Mouse (Mus musculus): ENCODE measurements at regions not wholly inside any gene's neighbourhood (a gene's known extent, or its start where the extent isn't known, plus 50 kb on each side); places are given as distances from the start of the nearest gene placed in this dataset.

DNA sequence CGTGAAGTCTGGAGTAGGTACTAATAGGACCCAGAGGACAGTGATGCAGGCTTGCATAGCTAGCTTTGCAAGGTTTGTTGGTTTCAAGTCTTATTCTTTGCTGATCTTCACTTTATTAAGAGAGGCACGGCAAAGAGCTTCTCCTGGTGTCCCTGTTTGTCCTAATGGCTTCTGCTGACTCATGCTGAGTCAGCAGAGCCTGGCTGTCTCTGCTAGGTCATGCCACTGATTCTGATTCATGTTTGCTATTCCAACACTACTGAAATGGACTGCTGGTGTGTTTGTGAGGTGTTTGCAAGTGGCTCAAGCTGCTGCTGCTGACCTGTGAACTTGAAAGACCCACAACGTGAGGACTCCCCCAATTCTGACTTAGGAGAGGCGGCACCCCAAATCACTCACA lies 58.1 kb upstream of the Ppm1b start:
- DNase-seq (ENCODE audit: low read depth in 1 of 2, low spot score in 2 of 2), result no peak
- Histone ChIP-seq H3K4me3 (ENCODE audit: extremely low read depth, insufficient read depth, insufficient read length) (no peak overlapping the region), H3K27ac (ENCODE audit: insufficient read depth, low read length) (no peak overlapping the region), H3K27me3 (ENCODE audit: control insufficient read depth, insufficient read depth, low read length) (no peaks in the 10 kb centered on the region), H3K4me1 (ENCODE audit: control insufficient read depth, insufficient read depth, insufficient read length) (no peaks in the 10 kb centered on the region), H3K36me3 (ENCODE audit: control insufficient read depth, insufficient read depth, low read length) (no peaks in the 10 kb centered on the region)
- TF ChIP-seq CTCF (IDR thresholded peaks at IDR 0.05; ENCODE audit: extremely low read depth, insufficient read depth, insufficient read length, insufficient replicate concordance) (no peak), POLR2A (IDR thresholded peaks at IDR 0.05; ENCODE audit: low read depth, low read length) (no peak)
- WGBS, result 91% methylated on average over 4 of the region's 4 CpGs

DNA sequence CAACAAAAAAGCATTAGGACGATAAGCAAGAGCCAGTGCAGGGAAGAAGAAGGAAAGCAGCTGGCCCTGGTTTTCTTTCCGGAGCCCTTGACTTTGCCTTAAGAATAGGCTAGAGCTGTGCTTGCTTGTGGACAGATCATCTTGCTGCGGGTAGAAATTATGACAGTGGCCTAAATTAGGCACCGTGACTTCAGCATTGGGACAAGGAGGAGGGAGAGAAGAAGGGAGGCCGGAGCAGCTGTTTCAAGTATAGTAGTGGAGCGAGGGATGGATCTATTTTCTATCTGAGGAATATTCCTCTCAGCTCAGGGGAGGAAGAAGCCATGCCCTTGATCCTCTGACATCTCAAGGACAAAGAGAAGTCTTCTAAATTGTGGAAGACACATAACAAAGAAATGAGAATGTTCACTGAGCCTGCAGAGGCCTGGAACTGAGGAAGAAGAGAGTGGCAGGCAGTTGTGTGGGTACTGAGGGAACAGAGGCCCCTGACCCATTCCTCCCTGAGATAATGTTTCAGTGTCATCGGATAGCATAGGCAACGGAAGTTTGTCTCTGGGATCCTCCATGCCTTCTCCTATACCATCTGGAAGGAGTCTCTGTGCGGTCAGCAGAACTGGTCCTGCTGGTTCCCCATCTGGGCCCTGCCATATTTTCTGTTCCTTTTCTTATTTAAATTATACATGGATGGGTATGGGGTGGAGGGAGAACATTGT lies 52.8 kb upstream of the Ppm1b start:
- TF ChIP-seq POLR2A (IDR thresholded peaks at IDR 0.05; ENCODE audit: low read depth, low read length) (no peak), CTCF (IDR thresholded peaks at IDR 0.05; ENCODE audit: extremely low read depth, insufficient read depth, insufficient read length, insufficient replicate concordance) (no peak)
- no peak for DNase-seq (ENCODE audit: low read depth in 1 of 2, low spot score in 2 of 2)
- WGBS, result 86% methylated on average over 9 of the region's 9 CpGs
- Histone ChIP-seq H3K27me3 (ENCODE audit: control insufficient read depth, insufficient read depth, low read length) (no peaks in the 10 kb centered on the region), H3K36me3 (ENCODE audit: control insufficient read depth, insufficient read depth, low read length) (no peaks in the 10 kb centered on the region), H3K4me3 (ENCODE audit: extremely low read depth, insufficient read depth, insufficient read length) (no peak overlapping the region), H3K4me1 (ENCODE audit: control insufficient read depth, insufficient read depth, insufficient read length) (no peaks in the 10 kb centered on the region), H3K27ac (ENCODE audit: insufficient read depth, low read length) (no peak overlapping the region)
